Mouse (Mus musculus) embryonic facial prominence, embryonic 10.5 days (tissue): Measurements from ENCODE around the gene Kcp. TPM values are rescaled to one million over a fixed set of nuclear protein-coding genes. Genes with fewer than 3 reads are reported as not detected.

Experiments used
- DNase-seq: peaks from one replicate; pipeline ENCODE4 v3.0.0-alpha.2; 2017; ENCODE audit warnings: low spot score
- H3K27ac ChIP-seq: fragments of 300-500 bp; sonication (generic); replicated peaks from 2 replicates; pipeline ENCODE4 v1.5.1; 2016; ENCODE audit warnings: mild to moderate bottlenecking
- H3K27me3 ChIP-seq: fragments of 300-500 bp; sonication (generic); replicated peaks from 2 replicates; pipeline ENCODE4 v1.6.1; 2016; ENCODE audit warnings: low read depth, mild to moderate bottlenecking; ENCODE audit not compliant: poor library complexity, severe bottlenecking
- H3K36me3 ChIP-seq: fragments of 300-500 bp; sonication (generic); replicated peaks from 2 replicates; pipeline ENCODE4 v1.6.1; 2016; ENCODE audit warnings: mild to moderate bottlenecking, moderate library complexity
- H3K4me1 ChIP-seq: fragments of 300-500 bp; sonication (generic); 2 replicates; pipeline ENCODE4 v1.6.1; 2016
- H3K4me3 ChIP-seq: fragments of 300-500 bp; sonication (generic); 2 replicates; pipeline ENCODE4 v1.5.1; 2016; ENCODE audit warnings: mild to moderate bottlenecking, moderate library complexity
- H3K9me3 ChIP-seq: fragments of 300-500 bp; sonication (generic); 2 replicates; pipeline ENCODE4 v1.6.1; 2016; ENCODE audit warnings: mild to moderate bottlenecking
- WGBS: fragments of 180-500 bp; shearing (Covaris S2); methylation state at CpG from one replicate; pipeline ENCODE4 v1.1.7; 2016; 5-methylcytosine and 5-hydroxymethylcytosine counted together
- polyA plus RNA-seq: library from polyadenylated mRNA; unstranded; fragments of >200 nt; fragmentation: Nextera tagmentation; extraction: Ambion mirVana; gene quantifications from 2 replicates; pipeline ENCODE4 v1.2.1, GENCODE M21; 2016

Gene Kcp
- polyA plus RNA-seq, 1 experiment from 2014 or later = 21.2 TPM

DNA sequence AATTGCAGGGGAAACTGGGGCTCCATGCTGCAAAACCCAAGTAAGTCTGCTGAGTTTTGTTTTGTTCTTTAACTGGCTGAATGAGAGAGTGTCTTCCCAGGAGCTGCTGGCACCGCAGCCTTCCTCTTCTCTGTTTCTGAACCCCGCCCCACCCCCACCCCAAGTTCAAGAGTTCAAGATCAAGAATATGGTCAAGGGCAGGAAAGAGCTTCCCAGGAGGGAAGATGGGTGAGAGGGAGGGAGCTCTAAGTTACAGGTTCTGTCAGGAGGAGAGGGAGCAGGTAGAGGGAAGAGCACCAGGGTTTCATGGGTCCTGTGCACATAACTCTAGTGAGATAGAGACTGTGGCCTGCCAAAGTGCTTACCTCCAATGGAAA lies 21.7 kb upstream of the Kcp start:
- H3K27ac ChIP-seq = no peak overlapping the region
- H3K9me3 ChIP-seq = no peaks in the 10 kb centered on the region
- peaks cover 37% of the 10 kb centered on the region for H3K4me1 ChIP-seq
- H3K36me3 ChIP-seq = no peaks in the 10 kb centered on the region
- no peak overlapping the region; the same call in 1 of the 2 replicates for H3K4me3 ChIP-seq
- DNase-seq = no peak
- 49% methylated on average over 2 of the region's 2 CpGs for WGBS
- H3K27me3 ChIP-seq = peaks cover 71% of the 10 kb centered on the region

DNA sequence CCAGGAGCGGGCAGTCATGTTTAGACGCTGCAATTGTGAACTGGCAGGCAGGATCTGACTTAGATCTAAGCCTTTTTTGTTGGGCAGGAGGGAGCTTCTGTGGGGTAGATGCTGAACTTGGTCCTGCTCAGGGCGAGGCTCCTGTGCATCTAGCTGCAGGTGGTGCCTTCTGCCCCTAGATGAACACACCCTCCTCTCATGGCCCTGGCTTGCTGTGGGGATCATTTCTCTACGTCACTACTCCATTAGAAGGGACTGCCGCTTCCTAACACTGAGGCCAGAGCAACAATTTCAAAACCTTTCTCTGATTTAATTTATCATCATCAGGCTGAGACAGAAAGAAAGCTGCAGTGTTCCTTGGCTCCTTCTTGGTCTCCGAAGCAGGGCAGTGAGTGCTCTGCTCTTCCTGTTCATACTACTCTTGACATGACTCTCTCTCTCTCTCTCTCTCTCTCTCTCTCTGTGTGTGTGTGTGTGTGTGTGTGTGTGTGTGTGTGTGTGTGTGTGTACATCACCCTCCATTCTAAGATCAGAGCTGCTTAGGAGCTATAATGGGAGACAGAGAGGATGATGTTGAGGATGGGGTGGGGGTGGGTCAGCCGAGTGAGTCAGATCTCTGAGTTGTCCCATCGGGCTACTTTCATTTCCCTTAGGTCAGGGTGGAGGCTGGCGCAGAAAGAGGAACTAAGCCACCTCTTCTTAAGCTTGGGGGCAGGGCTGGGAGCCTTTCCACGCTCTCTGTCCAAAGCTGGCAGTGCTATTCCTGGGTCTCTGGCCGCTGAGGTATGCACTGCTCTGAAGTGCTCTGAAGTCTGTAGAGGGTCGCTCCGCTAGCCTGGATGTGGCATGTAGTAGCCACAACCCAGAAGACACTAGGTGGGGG lies 21.1 kb upstream of the Kcp start:
- no peak overlapping the region for H3K27ac ChIP-seq
- no peaks in the 10 kb centered on the region for H3K9me3 ChIP-seq
- no peaks in the 10 kb centered on the region for H3K36me3 ChIP-seq
- no peak for DNase-seq
- peak overlapping the region; percentile 70 for H3K4me3 ChIP-seq
- H3K27me3 ChIP-seq = peaks cover 78% of the 10 kb centered on the region
- peaks cover 37% of the 10 kb centered on the region for H3K4me1 ChIP-seq
- 29% methylated on average over 13 of the region's 13 CpGs for WGBS

DNA sequence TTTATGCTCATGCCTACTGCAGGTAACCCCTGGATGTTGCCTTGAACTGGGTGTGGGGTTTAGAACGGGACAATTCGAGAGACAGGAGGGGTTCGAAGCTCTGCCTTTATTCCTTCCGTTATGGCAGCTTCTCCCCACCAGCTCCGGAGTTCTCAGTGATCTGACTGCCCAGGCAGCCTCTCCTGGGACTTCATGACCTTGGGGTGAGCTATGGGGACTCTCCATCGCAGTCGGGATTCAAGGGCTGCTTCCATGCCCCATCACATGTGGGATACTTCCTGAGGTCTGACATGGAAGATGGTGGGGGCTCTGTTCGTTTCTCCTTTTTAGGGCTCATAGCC lies 20.4 kb upstream of the Kcp start:
- WGBS = 13% methylated on average over 8 of the region's 8 CpGs
- Histone ChIP-seq H3K36me3 (no peaks in the 10 kb centered on the region), H3K9me3 (no peaks in the 10 kb centered on the region), H3K4me1 (peaks cover 37% of the 10 kb centered on the region), H3K27ac (no peak overlapping the region), H3K27me3 (peaks cover 83% of the 10 kb centered on the region), H3K4me3 (peak overlapping the region; percentile 70)
- DNase-seq = no peak

DNA sequence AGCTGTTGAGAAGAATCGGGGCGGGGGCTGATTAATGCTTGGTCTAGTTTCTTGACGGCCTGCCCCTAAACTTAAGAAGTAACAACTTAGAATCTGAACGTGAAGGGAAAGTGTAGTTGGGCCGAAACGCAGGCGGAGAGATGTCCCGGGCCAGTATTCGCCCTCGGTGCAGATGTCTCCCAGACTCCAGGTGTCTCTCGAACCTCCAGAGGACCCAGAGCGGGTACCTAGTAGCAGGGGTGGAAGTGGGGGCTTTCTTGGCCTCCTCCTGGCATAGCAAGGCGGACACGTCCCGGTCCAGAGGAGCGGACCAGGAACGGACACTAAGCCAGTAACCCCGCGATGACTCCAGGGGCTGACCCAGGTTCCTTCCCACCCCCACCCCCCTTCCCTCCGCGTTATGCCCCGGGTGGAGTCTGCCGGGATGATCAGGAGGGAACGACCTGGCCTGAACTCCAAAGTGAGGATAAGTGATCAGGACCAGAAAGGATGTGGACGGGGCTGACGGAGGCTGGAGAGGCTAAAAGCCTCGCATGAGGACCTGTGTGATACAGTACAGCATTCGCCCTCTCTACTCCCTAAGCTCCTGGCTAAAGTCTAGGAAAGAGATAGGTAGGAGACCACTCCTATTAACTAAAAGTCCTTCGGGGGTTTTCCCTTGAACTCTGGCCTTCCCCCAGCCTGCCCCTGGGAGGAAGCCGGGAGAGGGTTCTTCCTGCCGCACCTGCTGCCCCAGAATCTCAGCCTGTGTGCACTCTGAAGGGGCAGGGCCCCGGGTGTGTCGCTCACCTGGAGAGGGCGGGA lies 19.8 kb upstream of the Kcp start:
- 5% methylated on average over 34 of the region's 34 CpGs for WGBS
- Histone ChIP-seq H3K27me3 (peaks cover 86% of the 10 kb centered on the region), H3K4me3 (peak overlapping the region; percentile 70), H3K4me1 (peaks cover 37% of the 10 kb centered on the region), H3K27ac (no peak overlapping the region), H3K36me3 (no peaks in the 10 kb centered on the region), H3K9me3 (no peaks in the 10 kb centered on the region)
- DNase-seq = peak; percentile 40

DNA sequence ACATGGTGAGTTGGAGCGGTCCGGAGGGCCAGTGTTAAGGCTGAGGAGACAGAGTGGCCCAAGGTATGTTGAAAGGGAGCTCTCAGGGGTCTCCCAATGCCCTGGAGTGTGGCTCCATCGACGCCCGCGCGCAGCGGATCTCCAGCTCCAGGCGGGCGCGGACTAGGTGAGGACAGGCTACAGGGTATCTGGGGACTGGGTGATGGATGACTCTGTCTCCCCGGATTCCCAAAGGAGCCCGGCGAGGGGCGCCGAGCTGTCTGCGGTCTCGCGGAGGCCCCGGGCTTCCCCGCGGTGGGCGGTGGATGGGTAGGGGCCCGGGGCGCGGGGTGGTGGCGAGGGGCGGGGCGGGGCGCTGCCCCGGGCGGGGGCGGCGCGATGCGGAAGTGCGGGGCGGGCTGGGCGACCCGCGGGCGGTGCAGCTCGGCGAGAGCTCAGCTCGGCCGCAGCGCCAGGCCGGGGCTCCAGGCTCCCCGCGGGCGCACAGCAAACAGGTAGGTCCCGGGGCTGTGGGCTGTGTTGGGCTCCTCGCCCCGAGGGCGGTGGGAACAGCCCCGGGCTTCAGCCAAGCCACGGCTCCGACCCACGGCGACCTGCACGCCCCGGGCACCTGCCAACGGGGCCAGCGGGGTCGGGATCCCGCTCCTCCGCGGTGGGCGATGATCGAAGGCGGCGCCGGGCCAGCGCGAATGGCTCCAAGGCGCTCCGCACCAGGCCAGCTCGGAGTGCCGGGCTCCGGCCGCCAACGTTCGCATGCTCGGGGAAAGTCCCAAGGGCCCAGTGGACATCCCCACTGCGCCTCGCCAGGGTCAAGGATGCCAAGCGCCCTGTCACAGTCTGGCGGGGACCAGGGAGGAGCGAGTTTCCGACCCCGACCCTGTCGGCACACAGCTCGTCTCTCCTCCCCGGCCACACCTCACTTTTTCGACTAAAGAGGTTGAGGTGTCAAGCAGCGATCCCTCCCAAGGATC lies 18.8 kb upstream of the Kcp start, which contains the start of gene Irf5:
TSS of gene Irf5 (plus strand) at position 345 of the 971 bp plus-strand sequence.
- peaks cover 37% of the 10 kb centered on the region for H3K4me1 ChIP-seq
- WGBS = under 1% methylated on average over 96 of the region's 96 CpGs
- no peaks in the 10 kb centered on the region for H3K36me3 ChIP-seq
- H3K9me3 ChIP-seq = no peaks in the 10 kb centered on the region
- peaks cover 91% of the 10 kb centered on the region for H3K27me3 ChIP-seq
- H3K4me3 ChIP-seq = peak within 1 kb of the TSS; percentile 70
- peak within 1 kb of the TSS; percentile 61 for H3K27ac ChIP-seq
- DNase-seq = peak; percentile 69

DNA sequence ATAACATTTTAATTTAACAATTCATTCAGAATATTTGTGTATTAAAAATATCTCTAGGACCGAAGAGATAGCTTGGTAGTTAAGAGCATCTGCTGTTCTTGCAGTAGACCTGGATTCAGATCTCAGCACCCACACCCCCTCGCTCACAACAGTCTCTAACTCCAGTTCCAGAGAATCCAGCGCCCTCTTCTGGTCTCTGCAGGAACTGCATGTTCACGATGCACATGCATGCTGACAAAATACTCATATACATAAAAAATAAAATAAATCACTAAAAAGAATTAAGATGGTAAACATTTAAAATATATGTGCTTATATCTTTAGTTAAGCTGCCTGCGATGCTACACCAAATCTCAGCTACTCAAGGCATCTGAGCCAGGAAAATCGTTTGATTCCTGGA lies 17.5 kb upstream of the Kcp start:
- no peak for DNase-seq
- Histone ChIP-seq H3K4me1 (peaks cover 37% of the 10 kb centered on the region), H3K4me3 (no peak overlapping the region), H3K9me3 (no peaks in the 10 kb centered on the region), H3K27ac (no peak overlapping the region), H3K27me3 (peaks cover 81% of the 10 kb centered on the region), H3K36me3 (no peaks in the 10 kb centered on the region)
- 65% methylated on average over 6 of the region's 6 CpGs for WGBS

DNA sequence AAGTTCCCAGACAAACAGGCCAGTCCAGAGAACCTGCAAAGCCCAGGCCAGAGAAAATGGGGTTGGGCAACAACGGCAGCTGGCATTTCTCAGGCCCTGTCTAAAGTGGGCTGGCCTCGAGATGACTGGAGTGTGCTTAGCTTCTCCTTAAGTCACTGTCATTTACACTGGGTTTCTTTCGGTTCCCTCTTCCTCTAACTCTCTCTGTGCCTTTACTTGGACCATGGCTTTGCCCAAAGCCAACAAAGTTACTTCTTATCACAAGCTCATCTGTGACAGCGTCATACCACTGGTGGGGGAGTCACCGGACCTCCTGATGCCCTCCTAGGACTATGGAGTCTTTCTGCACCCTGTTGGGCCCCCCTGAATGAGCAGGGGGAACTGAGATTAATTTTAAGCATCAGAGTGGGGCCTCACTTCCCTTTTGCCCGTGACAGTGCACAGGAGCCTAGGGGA lies 16.3 kb upstream of the Kcp start:
- Histone ChIP-seq H3K27me3 (peaks cover 72% of the 10 kb centered on the region), H3K36me3 (no peaks in the 10 kb centered on the region), H3K4me3 (no peak overlapping the region), H3K27ac (no peak overlapping the region), H3K9me3 (no peaks in the 10 kb centered on the region), H3K4me1 (peaks cover 31% of the 10 kb centered on the region)
- whole genome bisulfite sequencing = 71% methylated on average over 6 of the region's 6 CpGs
- no peak for DNase-seq

DNA sequence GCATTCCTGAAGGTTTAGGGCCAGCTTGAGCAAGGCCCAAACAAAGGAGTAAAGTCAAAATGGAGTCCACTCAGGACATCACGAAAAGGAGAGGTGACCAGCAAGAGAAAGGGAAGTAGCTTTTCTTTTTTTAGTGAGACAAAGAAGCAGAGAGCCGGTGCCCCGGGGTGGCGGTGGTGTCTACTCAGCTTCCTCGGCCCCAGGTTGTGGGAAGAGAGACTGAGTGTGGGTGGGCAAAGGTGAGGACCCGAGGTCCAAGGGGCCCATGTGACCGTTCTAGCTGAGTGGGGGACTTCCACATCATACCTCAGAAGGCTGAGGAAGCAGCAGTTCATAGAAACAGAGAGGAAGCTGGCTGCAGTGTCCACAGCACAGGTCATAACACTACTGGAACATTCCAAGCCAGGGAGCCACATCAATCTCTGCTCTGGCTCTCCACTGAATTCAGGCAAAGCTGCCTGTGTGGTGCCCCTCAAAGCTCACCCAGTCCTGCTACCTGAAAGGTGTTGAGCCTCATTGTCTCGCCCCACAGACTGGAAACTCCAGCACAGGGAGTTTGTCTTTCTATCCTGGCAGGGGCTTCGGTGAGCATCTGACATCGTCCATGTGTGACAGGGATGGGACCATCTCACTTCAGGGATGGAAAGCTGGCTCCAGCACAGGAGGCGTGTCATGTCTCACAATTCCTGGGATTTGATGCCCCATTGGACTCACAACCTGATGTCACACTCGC lies 15.7 kb upstream of the Kcp start:
- Histone ChIP-seq H3K4me3 (no peak overlapping the region), H3K27me3 (peaks cover 69% of the 10 kb centered on the region), H3K9me3 (no peaks in the 10 kb centered on the region), H3K36me3 (no peaks in the 10 kb centered on the region), H3K4me1 (peaks cover 25% of the 10 kb centered on the region), H3K27ac (no peak overlapping the region; the same call in 1 of the 2 replicates)
- DNase-seq = no peak
- 77% methylated on average over 12 of the region's 12 CpGs for WGBS

DNA sequence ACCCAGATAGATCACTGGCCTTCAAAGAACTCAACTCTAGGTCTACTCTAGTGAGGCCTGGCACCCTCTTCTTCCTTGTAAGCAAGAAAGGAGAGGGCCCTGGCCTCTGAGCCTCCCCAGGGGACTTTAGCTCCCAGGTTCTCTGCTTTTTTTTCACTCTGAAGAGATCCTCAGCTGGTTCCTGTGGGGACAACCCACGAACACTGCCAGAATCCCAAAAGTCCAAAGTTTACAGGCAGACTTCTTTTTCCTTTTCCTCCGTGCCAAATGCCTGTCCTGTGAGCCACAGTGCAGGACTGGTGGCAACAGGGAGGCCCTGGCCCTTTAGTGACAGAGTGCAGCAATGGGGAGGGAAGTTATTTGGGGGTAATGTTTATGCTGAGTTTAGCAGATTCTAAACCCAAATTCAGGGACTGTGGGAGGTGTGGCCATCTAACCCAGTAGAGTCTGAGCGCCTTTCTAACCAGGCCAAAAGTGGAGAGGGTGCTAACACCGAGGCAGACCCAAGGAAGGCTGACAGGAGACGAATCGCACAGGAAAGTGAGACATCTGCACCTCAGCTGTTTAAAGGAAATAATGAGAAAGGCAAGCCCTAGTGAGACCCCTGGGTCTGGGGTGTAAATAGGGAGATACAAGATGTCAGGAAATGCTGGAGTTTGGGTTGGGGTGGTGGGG lies 15.0 kb upstream of the Kcp start:
- WGBS = 79% methylated on average over 6 of the region's 6 CpGs
- no peak for DNase-seq
- Histone ChIP-seq H3K27ac (no peak overlapping the region), H3K9me3 (no peaks in the 10 kb centered on the region), H3K36me3 (no peaks in the 10 kb centered on the region), H3K27me3 (peaks cover 69% of the 10 kb centered on the region), H3K4me3 (no peak overlapping the region), H3K4me1 (peaks cover 18% of the 10 kb centered on the region)

DNA sequence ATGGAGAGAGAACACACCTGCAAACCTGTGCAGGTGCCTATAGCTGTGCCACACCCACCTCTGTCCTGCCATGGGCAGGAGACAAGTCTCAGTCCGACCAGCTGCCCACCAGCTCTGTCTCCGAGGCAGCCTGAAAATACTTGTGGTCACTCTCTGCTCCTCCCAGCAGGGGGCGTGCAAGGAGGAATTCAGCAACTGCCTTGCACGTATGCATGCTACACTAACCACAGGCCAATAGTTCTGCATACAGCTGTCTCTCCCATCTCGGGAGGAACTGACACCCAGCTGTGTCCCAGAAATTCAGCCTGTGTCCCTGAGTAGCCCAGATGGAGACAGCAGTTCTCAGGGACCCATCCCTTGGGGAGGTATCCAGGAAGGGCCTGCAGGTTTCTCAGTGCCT lies 9.4 kb upstream of the Kcp start:
- Histone ChIP-seq H3K4me3 (no peak overlapping the region), H3K27ac (no peak overlapping the region), H3K9me3 (no peaks in the 10 kb centered on the region), H3K4me1 (peaks cover 29% of the 10 kb centered on the region), H3K27me3 (peaks cover 50% of the 10 kb centered on the region), H3K36me3 (no peaks in the 10 kb centered on the region)
- DNase-seq = peak; percentile 81
- 10% methylated on average over 5 of the region's 5 CpGs for WGBS

DNA sequence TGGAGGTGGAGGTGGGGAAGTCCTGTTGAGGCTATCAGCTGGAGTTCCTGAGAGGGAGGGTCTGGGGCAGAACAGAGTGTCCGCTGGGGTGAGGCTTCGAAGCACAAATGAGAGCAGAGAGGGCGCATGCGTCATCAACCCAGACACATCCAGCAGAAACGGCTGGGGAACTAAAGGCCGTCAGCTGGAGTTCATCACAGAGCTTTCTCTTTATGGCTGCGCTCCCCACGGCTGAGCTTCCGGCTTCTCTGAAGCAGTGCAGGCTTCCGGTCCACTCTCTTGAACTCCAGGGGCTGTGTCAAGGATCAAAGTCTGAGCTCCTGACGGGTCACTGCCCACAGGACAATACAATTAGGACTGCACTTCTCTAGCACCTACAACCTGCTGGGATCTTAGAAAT lies 5.5 kb upstream of the Kcp start:
- peak overlapping the region; percentile 42 for H3K4me3 ChIP-seq
- no peaks in the 10 kb centered on the region for H3K9me3 ChIP-seq
- DNase-seq = peak; percentile 86
- H3K36me3 ChIP-seq = no peaks in the 10 kb centered on the region
- peak overlapping the region; percentile 83 for H3K27ac ChIP-seq
- peaks cover 71% of the 10 kb centered on the region for H3K27me3 ChIP-seq
- H3K4me1 ChIP-seq = peaks cover 62% of the 10 kb centered on the region
- under 1% methylated on average over 11 of the region's 11 CpGs for WGBS
